Mouse (Mus musculus) spleen, adult 12 weeks (tissue): ENCODE measurements around the gene St6galnac4.

Source experiments
- DNase-seq: peaks from one replicate; pipeline ENCODE4 v3.0.0; 2022; ENCODE audit warnings: low spot score

Gene St6galnac4

GRCm38 (mm10) chr2:32601417-32602065, 14.6 kb downstream of the St6galnac4 start:
- peak; percentile 17 for DNase-seq

GRCm38 (mm10) chr2:32602600-32603054, 15.7 kb downstream of the St6galnac4 start:
- peak; percentile 81 for DNase-seq

GRCm38 (mm10) chr2:32604631-32605030, 17.7 kb downstream of the St6galnac4 start:
- no peak for DNase-seq

GRCm38 (mm10) chr2:32606161-32607142, 19.6 kb downstream of the St6galnac4 start:
- DNase-seq, result peak; percentile 84

GRCm38 (mm10) chr2:32607262-32607947, 20.5 kb downstream of the St6galnac4 start:
- DNase-seq, result peak; percentile 40

GRCm38 (mm10) chr2:32608141-32608777, 21.4 kb downstream of the St6galnac4 start:
- peak; percentile 58 for DNase-seq

- no peak for DNase-seq
These were observed 22.0 kb downstream of the St6galnac4 start for GRCm38 (mm10) chr2:32608778-32609435.

GRCm38 (mm10) chr2:32610610-32611229, 23.8 kb downstream of the St6galnac4 start:
- DNase-seq, result peak; percentile 33

GRCm38 (mm10) chr2:32612274-32612673, 25.4 kb downstream of the St6galnac4 start:
- DNase-seq, result no peak

- DNase-seq, result no peak
These were observed 30.2 kb downstream of the St6galnac4 start for GRCm38 (mm10) chr2:32617109-32617508.

- DNase-seq, result no peak
These were observed 30.7 kb downstream of the St6galnac4 start for GRCm38 (mm10) chr2:32617601-32618000.

- DNase-seq, result no peak
These were observed 31.2 kb downstream of the St6galnac4 start for GRCm38 (mm10) chr2:32618051-32618450.

- DNase-seq, result no peak
These were observed 34.0 kb downstream of the St6galnac4 start for GRCm38 (mm10) chr2:32620682-32621516.

- no peak for DNase-seq
These were observed 34.6 kb downstream of the St6galnac4 start, which contains the start of gene Ak1 for GRCm38 (mm10) chr2:32621517-32621859. Ak1 (plus strand) TSS chr2:32621758.

- DNase-seq, result no peak
These were observed 37.3 kb downstream of the St6galnac4 start for GRCm38 (mm10) chr2:32624111-32624748.

GRCm38 (mm10) chr2:32625212-32625872, 38.4 kb downstream of the St6galnac4 start:
- no peak for DNase-seq

- no peak for DNase-seq
These were observed 39.2 kb downstream of the St6galnac4 start for GRCm38 (mm10) chr2:32625873-32626694.
